Mouse (Mus musculus) CH12.LX (cell line): ENCODE measurements at regions not wholly inside any gene's neighbourhood (a gene's known extent, or its start where the extent isn't known, plus 50 kb on each side); places are given as distances from the start of the nearest gene placed in this dataset.

ENCODE experiments used
- DNase-seq: peaks from one replicate; pipeline ENCODE4 v3.0.0-alpha.2; 2013; ENCODE audit errors: extremely low read depth
- H3K27ac ChIP-seq: 2 replicates; pipeline ENCODE4 v1.5.1; 2012; ENCODE audit warnings: low read depth, mild to moderate bottlenecking, control low read depth, moderate library complexity; ENCODE audit not compliant: insufficient read depth
- H3K27me3 ChIP-seq: replicated peaks from 2 replicates; pipeline ENCODE3; 2012; ENCODE audit warnings: inconsistent platforms
- H3K36me3 ChIP-seq, 2 experiments: replicated peaks in 1 of 2; 2 replicates each; pipeline versions ENCODE3 to v1.6.1; 2012; ENCODE audit warnings: inconsistent platforms in 1 of 2, low read length in 1 of 2, mild to moderate bottlenecking in 1 of 2, mixed read lengths in 1 of 2, moderate library complexity in 1 of 2; ENCODE audit not compliant: control insufficient read depth in 1 of 2, insufficient read depth in 1 of 2
- H3K4me1 ChIP-seq, 2 experiments: 2 replicates each; pipeline ENCODE4 v1.6.1; 2012; ENCODE audit warnings: inconsistent platforms in 1 of 2, moderate library complexity in 1 of 2; ENCODE audit not compliant: insufficient read depth in 2 of 2, control insufficient read depth in 1 of 2
- H3K4me2 ChIP-seq: 2 replicates; pipeline ENCODE4 v1.6.1; 2012; ENCODE audit warnings: low read depth, mild to moderate bottlenecking, control low read depth; ENCODE audit not compliant: poor library complexity, insufficient read depth, severe bottlenecking
- H3K4me3 ChIP-seq, 3 experiments: fragments of 150-350 bp in 1 of 3; sonication (generic) in 1 of 3; replicated peaks in 1 of 3; 2 replicates each; pipeline versions ENCODE3 to v1.5.1; 2011 to 2012; ENCODE audit warnings: low read depth in 2 of 3, low read length in 2 of 3, mild to moderate bottlenecking in 2 of 3, moderate library complexity in 2 of 3, control low read depth in 1 of 3, improper control_type of control experiment in 1 of 3, inconsistent platforms in 1 of 3, mixed read lengths in 1 of 3; ENCODE audit not compliant: poor library complexity in 1 of 3
- H3K79me2 ChIP-seq: replicated peaks from 2 replicates; pipeline ENCODE4 v1.6.1; 2012; ENCODE audit warnings: mild to moderate bottlenecking, moderate library complexity; ENCODE audit not compliant: control insufficient read depth, poor library complexity, insufficient read depth, severe bottlenecking; ENCODE audit errors: extremely low read depth
- H3K9ac ChIP-seq: 2 replicates; pipeline ENCODE4 v1.6.1; 2012; ENCODE audit warnings: low read depth, mild to moderate bottlenecking, control low read depth, moderate library complexity; ENCODE audit not compliant: insufficient read depth
- H3K9me3 ChIP-seq: replicated peaks from 2 replicates; pipeline ENCODE3; 2012; ENCODE audit warnings: low read length, inconsistent platforms, mixed read lengths
- BHLHE40 ChIP-seq: IDR thresholded peaks from 2 replicates; pipeline ENCODE4 v1.6.1; 2011; ENCODE audit warnings: mild to moderate bottlenecking, low read depth, low read length, improper control_type of control experiment
- CHD1 ChIP-seq: IDR thresholded peaks from 2 replicates; pipeline ENCODE4 v1.6.1; 2012; ENCODE audit warnings: low read depth, low read length, improper control_type of control experiment, inconsistent platforms
- CHD2 ChIP-seq: IDR thresholded peaks from 2 replicates; pipeline ENCODE4 v1.6.1; 2011; ENCODE audit warnings: low read length, improper control_type of control experiment
- ETS1 ChIP-seq: conservative IDR thresholded peaks from 2 replicates; pipeline ENCODE4 v1.6.1; 2012; ENCODE audit warnings: low read depth, mild to moderate bottlenecking, inconsistent platforms, low read length, improper control_type of control experiment, moderate library complexity
- HCFC1 ChIP-seq: IDR thresholded peaks from 2 replicates; pipeline ENCODE4 v1.6.1; 2012; ENCODE audit warnings: low read depth, mild to moderate bottlenecking, inconsistent platforms, low read length, improper control_type of control experiment
- IRF4 ChIP-seq: IDR thresholded peaks from 2 replicates; pipeline ENCODE4 v1.6.1; 2014; ENCODE audit warnings: low read depth, mild to moderate bottlenecking, inconsistent platforms, low read length, improper control_type of control experiment
- JUN ChIP-seq: IDR thresholded peaks from 2 replicates; pipeline ENCODE4 v1.6.1; 2011; ENCODE audit warnings: low read depth, mild to moderate bottlenecking, low read length, improper control_type of control experiment, moderate library complexity; ENCODE audit not compliant: insufficient read depth
- JUND ChIP-seq: conservative IDR thresholded peaks from 2 replicates; pipeline ENCODE4 v1.6.1; 2011; ENCODE audit warnings: low read depth, low read length, improper control_type of control experiment
- MAFK ChIP-seq: IDR thresholded peaks from 2 replicates; pipeline ENCODE4 v1.6.1; 2011; ENCODE audit warnings: low read length, improper control_type of control experiment; ENCODE audit not compliant: insufficient replicate concordance
- MEF2A ChIP-seq: IDR thresholded peaks from 2 replicates; pipeline ENCODE4 v1.6.1; 2014; ENCODE audit warnings: low read depth, mild to moderate bottlenecking, inconsistent platforms, low read length, improper control_type of control experiment, borderline replicate concordance
- NRF1 ChIP-seq: IDR thresholded peaks from 2 replicates; pipeline ENCODE4 v1.6.1; 2014; ENCODE audit warnings: low read depth, mild to moderate bottlenecking, inconsistent platforms, low read length, improper control_type of control experiment, moderate library complexity
- PAX5 ChIP-seq: IDR thresholded peaks from 2 replicates; pipeline ENCODE4 v1.6.1; 2012; ENCODE audit warnings: low read length, inconsistent platforms, mixed read lengths
- POLR2AphosphoS2 ChIP-seq: IDR thresholded peaks from 2 replicates; pipeline ENCODE4 v1.6.1; 2011; ENCODE audit warnings: low read depth, low read length, improper control_type of control experiment
- SIN3A ChIP-seq: IDR thresholded peaks from 2 replicates; pipeline ENCODE4 v1.6.1; 2012; ENCODE audit warnings: low read length, improper control_type of control experiment, inconsistent platforms
- SMC3 ChIP-seq: IDR thresholded peaks from 2 replicates; pipeline ENCODE4 v1.6.1; 2011; ENCODE audit warnings: low read depth, low read length, improper control_type of control experiment
- TBP ChIP-seq: conservative IDR thresholded peaks from 2 replicates; pipeline ENCODE4 v1.6.1; 2011; ENCODE audit warnings: low read depth, low read length, improper control_type of control experiment
- UBTF ChIP-seq: IDR thresholded peaks from 2 replicates; pipeline ENCODE4 v1.6.1; 2012; ENCODE audit warnings: low read depth, mild to moderate bottlenecking, inconsistent platforms, low read length, improper control_type of control experiment, moderate library complexity
- USF1 ChIP-seq: IDR thresholded peaks from 2 replicates; pipeline ENCODE4 v1.6.1; 2014; ENCODE audit warnings: low read depth, mild to moderate bottlenecking, inconsistent platforms, low read length, improper control_type of control experiment
- USF2 ChIP-seq: conservative IDR thresholded peaks from 2 replicates; pipeline ENCODE4 v1.6.1; 2011; ENCODE audit warnings: low read depth, low read length, improper control_type of control experiment
- ZKSCAN1 ChIP-seq: IDR thresholded peaks from 2 replicates; pipeline ENCODE4 v1.6.1; 2012; ENCODE audit warnings: low read depth, inconsistent platforms, low read length, improper control_type of control experiment, borderline replicate concordance
- ZNF384 ChIP-seq: IDR thresholded peaks from 2 replicates; pipeline ENCODE4 v1.6.1; 2012; ENCODE audit warnings: low read depth, low read length, improper control_type of control experiment, inconsistent platforms
- dilution Hi-C: fragments of 300-500 bp; cut with MboI; formaldehyde crosslinking; loops from 2 replicates; pipeline ENCODE4 v1.14.3; 2020; ENCODE audit warnings: low sequenced_read_pairs; ENCODE audit not compliant: extremely low pct_unique_long_range_greater_than_20kb, extremely low pct_ligation_motif_present
- in situ Hi-C: fragments of 300-500 bp; cut with MboI; formaldehyde crosslinking; loops from 3 replicates; pipeline ENCODE4 v1.14.3; 2019; ENCODE audit warnings: low sequenced_read_pairs, low pct_ligation_motif_present, low pct_unique_long_range_greater_than_20kb, mixed read lengths

DNA sequence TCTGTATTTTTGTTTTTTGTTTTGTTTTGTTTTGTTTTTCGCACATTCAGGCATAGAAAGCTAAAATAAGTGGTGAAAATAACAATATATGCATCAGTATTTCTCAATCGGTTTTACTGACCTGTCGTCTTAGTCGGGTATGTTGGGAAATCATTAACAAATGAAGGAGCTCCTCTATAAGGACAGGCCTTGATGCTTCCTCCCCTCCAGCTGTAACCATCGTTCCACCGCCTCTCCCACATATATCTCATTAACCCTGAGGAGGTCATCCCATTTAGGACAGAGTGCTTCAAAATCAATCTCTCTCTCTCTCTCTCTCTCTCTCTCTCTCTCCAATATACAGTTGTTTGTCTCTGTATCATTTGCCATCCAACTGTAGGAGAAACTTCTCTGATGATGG lies 492.4 kb downstream of the Efnb2 start:
- dilution Hi-C loops (no loop called here), in situ Hi-C loops (no loop called here)
- DNase-seq: no peak

GRCm38 (mm10) chr8:8168250-8168649 lies 492.8 kb downstream of the Efnb2 start:
- no peak for TF ChIP-seq TBP
- TF ChIP-seq MAFK: no peak
- TF ChIP-seq IRF4: no peak
- no peak for TF ChIP-seq POLR2AphosphoS2
- TF ChIP-seq ZNF384: no peak
- TF ChIP-seq SIN3A: no peak
- no peak for TF ChIP-seq ZKSCAN1
- no peak for TF ChIP-seq MEF2A
- TF ChIP-seq PAX5: no peak
- TF ChIP-seq CHD1: no peak
- TF ChIP-seq SMC3: no peak
- TF ChIP-seq JUN: no peak
- TF ChIP-seq USF2: no peak
- TF ChIP-seq ETS1: no peak
- no peak for TF ChIP-seq NRF1
- no peak for TF ChIP-seq USF1
- TF ChIP-seq HCFC1: no peak
- TF ChIP-seq BHLHE40: no peak
- Histone ChIP-seq H3K27me3 (no peaks in the 10 kb centered on the region), H3K27ac (no peak overlapping the region), H3K4me3 (no peak overlapping the region), H3K9ac (no peak overlapping the region), H3K79me2 (no peaks in the 10 kb centered on the region), H3K36me3 (no peaks in the 10 kb centered on the region), H3K4me1 (no peaks in the 10 kb centered on the region), H3K9me3 (peaks cover 48% of the 10 kb centered on the region), H3K4me2 (no peak overlapping the region)
- no peak for DNase-seq
- in situ Hi-C loops: no loop called here
- dilution Hi-C loops: no loop called here

More for the DNA sequence above, 492.4 kb downstream of the Efnb2 start:
- Histone ChIP-seq H3K27me3 (no peaks in the 10 kb centered on the region), H3K79me2 (no peaks in the 10 kb centered on the region), H3K4me2 (no peak overlapping the region), H3K27ac (no peak overlapping the region), H3K4me3 (no peak overlapping the region), H3K9me3 (peaks cover 50% of the 10 kb centered on the region), H3K4me1 (no peaks in the 10 kb centered on the region), H3K9ac (no peak overlapping the region), H3K36me3 (no peaks in the 10 kb centered on the region)
- TF ChIP-seq JUND: no peak
- no peak for TF ChIP-seq ZNF384
- TF ChIP-seq BHLHE40: no peak
- no peak for TF ChIP-seq IRF4
- no peak for TF ChIP-seq UBTF
- no peak for TF ChIP-seq CHD2
- TF ChIP-seq PAX5: no peak
- TF ChIP-seq USF2: no peak
